Mouse (Mus musculus) retina, postnatal 7 days (tissue): ENCODE measurements around the gene Hbb-y.
"Not testable (repeated sequence)": the region's sequence is repeated elsewhere in the genome, so short reads cannot be mapped to it uniquely, and the experiment has no call there.

ENCODE experiments used
- DNase-seq: peaks from one replicate; pipeline ENCODE4 v3.0.0-alpha.2; 2012; ENCODE audit warnings: low read depth, low spot score

Hbb-y gene

DNA sequence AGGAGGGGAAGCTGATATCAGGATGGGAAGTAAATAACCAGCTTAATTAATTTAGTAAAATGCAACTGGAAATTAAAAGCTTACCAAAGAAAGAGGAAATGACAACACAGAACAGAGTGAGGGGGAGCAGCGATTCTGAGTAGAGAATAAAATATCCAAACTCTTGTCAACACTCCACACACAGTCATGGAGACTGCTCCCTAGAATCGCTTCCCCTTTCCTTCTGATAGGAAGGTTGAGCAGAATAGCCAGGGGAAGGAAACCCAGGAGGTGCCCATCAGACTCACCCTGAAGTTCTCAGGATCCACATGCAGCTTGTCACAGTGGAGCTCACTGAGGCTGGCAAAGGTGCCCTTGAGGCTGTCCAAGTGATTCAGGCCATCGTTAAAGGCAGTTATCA lies 39.9 kb downstream of the Hbb-y start:
- not testable (repeated sequence) for DNase-seq

DNA sequence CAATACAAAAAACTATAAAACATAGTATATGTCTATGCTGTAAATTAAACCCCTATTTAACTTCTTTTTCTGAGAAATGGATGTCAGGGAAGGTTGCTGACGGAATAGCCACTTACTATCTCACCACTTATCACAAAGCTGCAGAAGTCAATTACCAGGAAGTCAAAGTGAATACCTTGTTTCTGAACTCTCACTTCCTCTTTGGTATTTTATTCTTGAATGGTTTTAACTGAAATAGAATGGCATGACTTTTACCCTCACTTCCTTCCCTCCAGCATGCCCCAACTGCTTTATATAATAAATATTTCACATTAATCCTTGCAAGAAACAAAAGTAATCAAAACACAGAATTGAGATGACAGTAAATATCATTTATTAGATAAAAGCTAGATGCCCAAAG lies 40.8 kb downstream of the Hbb-y start:
- DNase-seq: no peak

- DNase-seq: no peak
Observed at GRCm38 (mm10) chr7:103811223-103811845, 41.7 kb downstream of the Hbb-y start.

DNA sequence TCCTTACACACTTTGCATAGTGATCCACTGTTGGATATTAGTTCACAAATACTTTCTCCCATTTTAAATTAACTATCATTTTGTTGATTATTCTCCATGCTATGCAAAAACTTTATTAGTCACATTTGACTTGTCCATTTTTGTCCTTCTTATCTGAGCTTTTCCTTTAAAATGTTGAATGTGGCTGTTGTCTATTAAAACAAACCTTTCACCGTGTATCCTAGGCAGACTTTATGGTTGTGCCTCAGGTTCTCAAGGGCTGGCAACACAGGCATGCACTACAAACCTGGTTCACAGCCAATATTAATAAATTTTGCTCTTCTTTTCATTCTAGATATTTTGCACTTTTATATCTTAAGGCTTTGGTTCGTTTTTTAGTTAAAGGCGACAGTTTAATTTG lies 42.3 kb downstream of the Hbb-y start:
- DNase-seq: no peak

GRCm38 (mm10) chr7:103810296-103810695 lies 42.7 kb downstream of the Hbb-y start:
- DNase-seq: no peak

GRCm38 (mm10) chr7:103809801-103810155 lies 43.2 kb downstream of the Hbb-y start:
- DNase-seq: no peak

DNA sequence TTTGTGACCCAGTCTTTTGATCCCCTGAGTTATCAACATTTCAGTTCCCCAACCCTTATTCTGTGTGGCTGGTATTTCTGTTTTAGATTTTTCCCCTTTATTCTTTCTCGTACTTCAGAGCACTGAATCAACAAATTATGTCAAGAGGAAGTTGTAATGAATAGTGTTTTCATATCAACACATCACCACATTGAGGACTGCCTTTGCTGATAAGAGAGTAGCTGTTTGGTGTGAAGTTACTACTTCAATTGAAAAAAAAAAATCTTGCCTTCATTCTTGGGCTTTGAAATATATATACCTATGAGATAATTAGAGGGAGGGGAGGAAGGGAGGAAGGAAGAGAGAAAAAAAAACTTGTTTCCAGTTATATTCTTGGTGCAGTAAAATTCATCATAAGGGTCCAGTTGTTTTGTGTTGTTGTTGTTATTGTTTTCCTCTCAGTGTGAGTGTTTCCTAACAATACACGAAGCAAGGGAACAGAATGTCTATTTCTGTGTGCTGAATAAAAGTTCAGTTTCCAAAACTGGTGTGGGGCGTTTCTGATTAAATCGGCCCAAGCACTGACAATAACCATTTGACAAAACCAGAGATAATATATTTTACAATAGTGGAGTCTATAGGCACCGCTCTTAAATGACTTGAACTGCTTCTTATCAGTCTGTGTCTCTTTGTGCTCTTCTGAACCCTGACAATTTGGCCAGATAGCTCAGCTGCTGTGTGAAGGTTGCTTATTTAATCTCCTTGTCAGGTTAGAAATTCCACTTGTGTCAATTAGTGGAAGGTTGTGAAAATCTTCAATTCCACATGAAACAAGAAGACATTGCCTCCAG lies 43.8 kb downstream of the Hbb-y start:
- no peak for DNase-seq

DNA sequence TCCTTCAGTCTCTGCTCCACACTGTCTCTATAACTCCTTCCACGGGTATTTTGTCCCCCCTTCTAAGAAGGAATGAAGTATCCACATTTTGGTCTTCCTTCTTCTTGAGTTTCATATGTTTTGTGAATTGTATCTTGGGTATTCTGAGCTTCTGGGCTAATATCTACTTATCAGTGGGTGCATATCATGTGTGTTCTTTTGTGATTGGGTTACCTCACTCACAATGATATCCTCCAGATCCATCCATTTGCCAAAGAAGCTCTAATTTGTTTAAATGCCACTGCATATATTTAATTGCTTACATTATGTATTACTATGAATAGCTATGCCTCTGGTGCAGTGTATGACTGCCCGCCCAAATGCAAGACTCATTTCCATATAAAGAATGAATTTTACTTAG lies 44.9 kb downstream of the Hbb-y start:
- DNase-seq: not testable (repeated sequence)

DNA sequence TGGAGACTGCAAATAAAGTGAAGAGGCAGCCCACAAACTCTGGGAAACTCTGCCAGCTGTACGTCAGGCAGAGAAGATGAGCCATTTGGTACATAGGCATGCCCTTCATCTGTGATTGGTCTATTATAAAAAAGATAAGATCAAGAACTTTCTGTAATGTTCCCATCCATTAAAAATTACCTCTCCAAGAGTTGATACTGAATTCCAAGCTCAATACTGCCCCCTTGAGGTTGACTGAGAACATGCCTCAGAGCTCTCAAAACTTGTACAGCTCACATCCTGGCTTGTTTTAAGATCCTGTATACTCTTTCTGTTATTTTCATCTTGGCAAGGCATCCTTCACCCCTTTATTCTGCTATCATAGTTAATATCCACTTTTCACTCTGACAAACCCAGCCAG lies 46.2 kb downstream of the Hbb-y start:
- peak; percentile 9 for DNase-seq
